Mouse (Mus musculus): ENCODE measurements around the gene Pde4c. TPM values are rescaled to one million over a fixed set of nuclear protein-coding genes. Genes with fewer than 3 reads are reported as not detected.

Gene Pde4c
- polyA plus RNA-seq, 1 experiment from 2014 or later = 9.4 TPM

DNA sequence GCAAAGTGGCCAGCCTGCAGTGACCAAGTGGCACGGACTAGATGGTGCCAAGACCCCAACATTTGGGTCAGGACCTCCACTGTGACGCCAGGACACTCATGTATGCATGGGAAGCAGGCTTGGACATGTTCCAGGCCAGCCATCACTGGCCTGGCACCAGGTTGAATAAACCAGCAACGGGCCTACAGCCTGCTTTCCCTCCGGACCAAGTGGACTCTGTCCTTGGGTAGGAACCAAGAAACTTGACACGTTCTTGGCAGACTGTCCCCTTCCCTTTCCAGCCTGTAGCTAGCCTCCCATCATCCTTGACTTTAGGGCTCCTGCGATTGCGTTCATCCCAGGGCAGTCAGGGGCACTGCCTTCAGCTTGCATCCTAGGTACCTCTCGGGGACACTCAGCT, 35.9 kb upstream of the Pde4c start:
- no peak for ATAC-seq (replicated peaks; ENCODE audit: low FRiP score)
- Histone ChIP-seq H3K4me2 (no peak overlapping the region), H3K36me3 (no peaks in the 10 kb centered on the region), H3K27me3 (no peaks in the 10 kb centered on the region), H3K9ac (no peak overlapping the region), H3K4me3 (replicated peaks) (no peak overlapping the region), H3K4me1 (peaks cover 37% of the 10 kb centered on the region), H3K9me3 (replicated peaks) (no peaks in the 10 kb centered on the region), H3K27ac (no peak overlapping the region)
- 73% methylated on average over 8 of the region's 8 CpGs for WGBS

GRCm38 (mm10) chr8:70688136-70688535, 35.4 kb upstream of the Pde4c start:
- Histone ChIP-seq H3K36me3 (no peaks in the 10 kb centered on the region), H3K27ac (no peak overlapping the region), H3K9me3 (replicated peaks) (no peaks in the 10 kb centered on the region), H3K4me3 (replicated peaks) (no peak overlapping the region), H3K4me1 (peaks cover 38% of the 10 kb centered on the region), H3K27me3 (no peaks in the 10 kb centered on the region), H3K4me2 (no peak overlapping the region), H3K9ac (no peak overlapping the region)
- 90% methylated on average over 3 of the region's 3 CpGs for WGBS
- no peak for ATAC-seq (replicated peaks; ENCODE audit: low FRiP score)

DNA sequence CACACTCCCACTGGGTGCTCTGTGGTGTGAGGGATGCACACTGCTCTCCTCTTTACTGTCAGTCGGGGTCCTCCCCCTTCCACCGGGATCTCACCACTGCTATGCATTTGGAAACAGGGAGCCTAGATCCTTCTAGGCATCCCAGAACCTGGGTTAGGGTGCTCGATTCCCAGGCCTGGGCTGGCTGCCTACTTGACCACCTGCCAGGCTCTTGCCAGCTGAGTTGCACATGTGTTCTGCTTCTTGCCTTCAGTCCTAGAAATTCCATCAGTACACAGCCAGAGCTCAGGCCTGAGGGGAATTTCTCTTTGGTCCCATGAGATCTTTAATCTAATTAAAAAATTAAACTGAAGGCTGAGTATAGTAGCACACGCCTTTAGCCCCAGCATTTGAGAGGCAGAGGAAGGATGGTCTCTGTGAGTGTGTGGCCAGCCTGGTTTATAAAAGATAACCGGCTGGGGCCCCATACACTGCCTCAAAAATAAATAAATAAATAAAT, 33.6 kb upstream of the Pde4c start:
- no peaks in the 10 kb centered on the region for H3K27me3 ChIP-seq
- ATAC-seq (replicated peaks; ENCODE audit: low FRiP score) = no peak
- H3K9ac ChIP-seq = no peak overlapping the region
- H3K4me3 ChIP-seq (replicated peaks) = no peak overlapping the region
- no peaks in the 10 kb centered on the region for H3K36me3 ChIP-seq
- WGBS = 71% methylated on average over 5 of the region's 5 CpGs
- no peaks in the 10 kb centered on the region for H3K9me3 ChIP-seq (replicated peaks)
- H3K27ac ChIP-seq = 0 out of 2 replicates have a peak overlapping the region, but pooled peaks have one; percentile 15
- H3K4me2 ChIP-seq = no peak overlapping the region
- peaks cover 49% of the 10 kb centered on the region for H3K4me1 ChIP-seq

GRCm38 (mm10) chr8:70691230-70691629, 32.3 kb upstream of the Pde4c start:
- H3K9ac ChIP-seq = peak overlapping the region; percentile 38
- no peaks in the 10 kb centered on the region for H3K9me3 ChIP-seq (replicated peaks)
- ATAC-seq (replicated peaks; ENCODE audit: low FRiP score) = no peak
- H3K27me3 ChIP-seq = no peaks in the 10 kb centered on the region
- peaks cover 62% of the 10 kb centered on the region for H3K4me1 ChIP-seq
- H3K4me3 ChIP-seq (replicated peaks) = peak overlapping the region; percentile 31
- peak overlapping the region; percentile 60 for H3K4me2 ChIP-seq
- H3K36me3 ChIP-seq = no peaks in the 10 kb centered on the region
- H3K27ac ChIP-seq = peak overlapping the region; percentile 84
- WGBS = 51% methylated on average over 4 of the region's 4 CpGs

DNA sequence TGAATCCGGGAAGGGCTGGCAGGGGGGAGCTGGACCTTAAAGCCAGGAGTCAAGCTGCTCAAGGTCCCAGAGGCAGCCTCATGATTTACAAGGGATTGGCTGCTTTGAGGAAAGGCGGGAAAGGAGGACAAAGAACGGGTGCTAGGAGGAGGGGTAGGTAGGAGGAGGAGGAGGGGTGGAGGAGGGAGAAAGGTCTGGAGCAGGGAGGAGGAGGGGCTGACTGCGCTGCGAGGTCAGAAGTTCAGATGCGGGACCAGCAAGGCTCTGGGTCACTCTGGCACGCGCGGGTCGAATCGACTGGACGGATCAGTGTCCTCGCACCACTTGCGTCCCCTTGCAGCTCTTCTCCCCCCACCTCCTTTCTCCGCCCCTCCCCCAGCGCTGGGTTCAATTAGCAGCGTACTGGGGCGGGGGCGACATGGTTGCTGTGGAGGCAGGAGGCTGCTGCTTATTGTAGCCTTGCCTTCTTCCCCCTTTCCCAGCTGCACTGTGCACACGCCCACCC, 31.7 kb upstream of the Pde4c start:
- Histone ChIP-seq H3K4me3 (replicated peaks) (peak overlapping the region; percentile 31), H3K27me3 (no peaks in the 10 kb centered on the region), H3K36me3 (no peaks in the 10 kb centered on the region), H3K9me3 (replicated peaks) (no peaks in the 10 kb centered on the region), H3K9ac (peak overlapping the region; percentile 38), H3K27ac (peak overlapping the region; percentile 84), H3K4me1 (peaks cover 68% of the 10 kb centered on the region), H3K4me2 (peak overlapping the region; percentile 60)
- 3% methylated on average over 20 of the region's 20 CpGs for WGBS
- peak; percentile 66 for ATAC-seq (replicated peaks; ENCODE audit: low FRiP score)

DNA sequence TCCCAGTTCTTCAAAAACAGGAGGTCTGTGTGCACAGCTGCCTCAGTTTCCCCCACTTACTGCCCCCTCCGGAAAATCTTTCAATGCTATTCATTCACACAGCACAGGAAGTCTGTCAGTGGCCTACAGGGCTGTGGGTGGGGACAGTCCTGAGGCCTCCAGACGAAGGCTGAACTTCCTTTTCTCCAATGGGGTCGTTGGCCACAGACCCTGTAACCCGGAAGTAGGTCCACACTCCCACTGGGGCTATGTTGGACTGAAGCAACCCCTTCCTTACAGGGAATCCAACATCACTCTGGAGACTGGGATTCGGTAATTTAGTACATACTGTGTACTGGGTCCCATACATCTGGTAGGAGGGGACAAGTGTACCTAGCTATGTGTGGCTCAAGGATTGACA, 29.9 kb upstream of the Pde4c start:
- H3K4me2 ChIP-seq = no peak overlapping the region
- peaks cover 80% of the 10 kb centered on the region for H3K4me1 ChIP-seq
- no peaks in the 10 kb centered on the region for H3K9me3 ChIP-seq (replicated peaks)
- H3K36me3 ChIP-seq = no peaks in the 10 kb centered on the region
- no peak overlapping the region for H3K9ac ChIP-seq
- no peak for ATAC-seq (replicated peaks; ENCODE audit: low FRiP score)
- no peak overlapping the region for H3K4me3 ChIP-seq (replicated peaks)
- 42% methylated on average over 5 of the region's 5 CpGs for WGBS
- H3K27me3 ChIP-seq = no peaks in the 10 kb centered on the region
- H3K27ac ChIP-seq = peak overlapping the region; percentile 60

GRCm38 (mm10) chr8:70695318-70696018, 28.1 kb upstream of the Pde4c start:
- 21% methylated on average over 32 of the region's 32 CpGs for WGBS
- H3K4me3 ChIP-seq (replicated peaks) = no peak overlapping the region
- no peaks in the 10 kb centered on the region for H3K9me3 ChIP-seq (replicated peaks)
- H3K4me2 ChIP-seq = peak overlapping the region; percentile 72
- peak overlapping the region; percentile 100 for H3K27ac ChIP-seq
- no peaks in the 10 kb centered on the region for H3K36me3 ChIP-seq
- peaks cover 68% of the 10 kb centered on the region for H3K4me1 ChIP-seq
- peak overlapping the region; percentile 25 for H3K9ac ChIP-seq
- no peaks in the 10 kb centered on the region for H3K27me3 ChIP-seq
- ATAC-seq (replicated peaks; ENCODE audit: low FRiP score) = no peak

DNA sequence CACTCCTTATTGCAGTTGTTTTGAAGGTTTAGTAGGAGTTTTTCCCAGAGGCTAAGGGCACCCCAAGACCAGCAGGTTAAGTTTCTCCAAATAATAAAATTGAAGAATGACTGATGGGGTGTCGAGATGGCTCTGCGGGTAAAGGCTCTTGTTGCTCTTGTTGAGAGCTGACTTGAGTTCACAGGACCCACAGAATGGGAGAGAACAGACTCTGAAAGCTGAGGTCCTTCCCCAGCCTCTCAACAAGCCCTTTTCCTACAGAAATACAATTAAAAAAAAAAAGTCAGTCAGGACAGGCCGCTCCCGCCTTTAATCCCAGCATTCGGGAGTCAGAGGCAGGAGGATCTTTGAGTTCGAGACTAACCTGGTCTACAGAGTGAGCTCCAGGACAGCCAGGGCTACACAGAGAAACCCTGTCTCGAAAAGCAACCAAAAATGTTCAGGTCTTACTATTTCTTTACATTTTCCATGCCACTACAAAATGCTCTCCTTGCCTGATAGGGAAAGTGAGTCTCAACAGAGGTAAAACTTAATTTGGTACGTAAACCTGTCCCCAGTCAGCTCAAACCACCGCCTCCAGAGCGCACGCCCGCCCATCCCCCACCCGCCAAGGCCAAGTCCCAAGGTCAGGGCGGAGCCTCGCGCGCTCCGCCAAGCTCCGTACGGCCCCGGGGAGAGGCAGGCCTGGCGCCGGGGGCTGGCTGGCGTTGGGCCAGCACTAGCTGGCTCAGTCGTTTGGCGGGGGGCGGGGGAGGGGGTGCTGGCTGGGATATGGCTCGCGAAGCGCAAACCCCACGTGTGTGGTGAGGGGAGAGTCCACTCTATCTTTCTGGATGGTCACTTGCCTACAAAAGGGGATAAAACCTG, 27.3 kb upstream of the Pde4c start:
- Histone ChIP-seq H3K4me1 (peaks cover 70% of the 10 kb centered on the region), H3K4me3 (replicated peaks) (peak overlapping the region; percentile 26), H3K9ac (peak overlapping the region; percentile 36), H3K4me2 (peak overlapping the region; percentile 72), H3K27me3 (no peaks in the 10 kb centered on the region), H3K36me3 (peaks cover under 1% of the 10 kb centered on the region), H3K27ac (peak overlapping the region; percentile 100), H3K9me3 (replicated peaks) (no peaks in the 10 kb centered on the region)
- ATAC-seq (replicated peaks; ENCODE audit: low FRiP score) = peak; percentile 8; the same call in 1 of the 2 replicates
- WGBS = 3% methylated on average over 31 of the region's 31 CpGs

- H3K4me2 ChIP-seq = peak overlapping the region; percentile 72
- H3K9ac ChIP-seq = peak overlapping the region; percentile 36
- no peaks in the 10 kb centered on the region for H3K9me3 ChIP-seq (replicated peaks)
- H3K27me3 ChIP-seq = no peaks in the 10 kb centered on the region
- 31% methylated on average over 4 of the region's 4 CpGs for WGBS
- H3K27ac ChIP-seq = peak overlapping the region; percentile 100
- peaks cover 4% of the 10 kb centered on the region for H3K36me3 ChIP-seq
- H3K4me1 ChIP-seq = peaks cover 70% of the 10 kb centered on the region
- no peak for ATAC-seq (replicated peaks; ENCODE audit: low FRiP score)
- peak overlapping the region; percentile 26 for H3K4me3 ChIP-seq (replicated peaks)
Measured at GRCm38 (mm10) chr8:70696946-70697345, 26.6 kb upstream of the Pde4c start.

DNA sequence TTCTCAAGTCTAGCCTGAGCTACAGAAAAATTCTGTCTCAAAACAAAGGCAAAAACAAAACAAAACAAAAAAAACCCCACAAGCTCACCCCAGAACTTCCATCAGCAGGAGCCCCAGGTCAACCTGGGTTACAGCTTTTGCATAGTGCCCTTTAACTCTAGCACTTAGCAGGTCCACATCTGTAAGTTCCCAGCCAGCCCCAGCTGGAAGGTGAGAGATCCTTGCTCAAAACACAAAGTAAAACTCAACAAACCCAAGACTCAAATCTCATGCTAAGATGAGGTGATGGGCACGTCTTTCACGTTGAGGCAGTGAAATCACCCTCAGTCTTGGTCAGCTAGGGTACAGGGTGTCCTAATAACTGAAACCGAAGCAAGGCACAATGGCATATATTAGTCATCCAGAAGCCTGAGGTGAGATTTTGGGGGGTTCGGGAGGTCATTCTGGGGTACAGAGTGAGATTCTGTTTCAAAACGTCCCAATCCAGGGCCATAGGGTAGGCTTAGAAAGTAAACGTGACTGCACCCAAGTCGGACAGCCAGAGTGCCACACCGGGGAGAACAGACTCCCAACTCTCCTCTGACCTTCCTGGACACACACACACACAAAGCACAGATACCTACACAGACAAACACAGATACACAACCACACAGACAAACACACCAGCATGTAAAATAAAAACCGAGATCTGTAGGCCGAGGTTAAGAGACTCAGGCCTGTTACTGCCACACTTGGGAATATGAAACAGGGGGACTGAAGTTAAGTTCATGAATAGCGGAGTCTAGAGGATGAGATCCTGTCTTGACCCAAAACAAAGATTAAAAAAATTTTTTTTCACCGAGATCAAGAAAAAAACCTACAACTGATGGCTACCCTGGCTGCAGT, 25.9 kb upstream of the Pde4c start:
- Histone ChIP-seq H3K4me1 (peaks cover 70% of the 10 kb centered on the region), H3K4me2 (peak overlapping the region; percentile 72), H3K4me3 (replicated peaks) (peak overlapping the region; percentile 97), H3K36me3 (peaks cover 11% of the 10 kb centered on the region), H3K9ac (peak overlapping the region; percentile 54), H3K27me3 (no peaks in the 10 kb centered on the region), H3K27ac (peak overlapping the region; percentile 100), H3K9me3 (replicated peaks) (no peaks in the 10 kb centered on the region)
- no peak for ATAC-seq (replicated peaks; ENCODE audit: low FRiP score)
- WGBS = 62% methylated on average over 12 of the region's 12 CpGs

DNA sequence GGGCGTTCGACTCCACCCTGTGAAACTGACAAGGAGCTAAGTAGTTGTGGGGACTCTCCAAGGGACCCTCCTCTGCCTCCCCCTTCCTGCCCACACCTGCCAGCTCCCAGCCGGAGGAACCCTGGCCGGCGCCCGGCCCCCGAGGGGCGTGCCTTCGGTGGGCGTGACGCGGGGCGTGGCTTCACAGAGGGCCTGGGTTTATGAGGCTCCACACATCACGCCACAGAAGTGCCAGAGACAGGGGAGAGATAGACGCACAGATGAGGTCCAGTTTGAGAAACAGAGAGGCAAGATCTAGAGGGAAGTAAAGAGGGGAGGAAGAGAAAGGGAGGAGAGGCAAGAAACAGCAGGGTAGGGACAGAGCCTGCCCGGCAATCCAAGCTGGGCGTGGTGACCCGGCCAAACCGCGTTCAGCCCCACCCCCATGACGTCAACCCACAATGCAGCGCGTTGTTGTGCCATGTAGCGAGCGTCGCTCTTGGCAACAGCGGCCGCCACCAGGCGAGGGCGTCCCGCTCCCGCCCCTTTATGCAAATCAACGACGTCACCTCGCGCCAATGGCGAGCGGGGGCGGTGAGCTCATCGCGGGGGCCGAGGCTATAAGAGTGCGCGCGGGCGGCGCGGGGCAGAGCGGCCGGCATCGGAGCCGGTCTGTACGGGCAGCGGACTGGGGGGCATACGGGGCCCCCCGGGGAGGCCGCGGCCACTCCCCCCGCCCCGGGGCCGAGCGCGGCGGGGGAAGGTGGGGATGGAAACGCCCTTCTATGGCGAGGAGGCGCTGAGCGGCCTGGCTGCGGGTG, 25.0 kb upstream of the Pde4c start, which contains the start of gene Jund:
TSS of gene Jund (plus strand) at position 640 of the 800 bp plus-strand sequence.
- Histone ChIP-seq H3K27ac (peak within 1 kb of the TSS; percentile 100), H3K4me2 (peak within 1 kb of the TSS; percentile 72), H3K9ac (peak within 1 kb of the TSS; percentile 100), H3K9me3 (replicated peaks) (no peaks in the 10 kb centered on the region), H3K4me3 (replicated peaks) (peak within 1 kb of the TSS; percentile 97), H3K4me1 (peaks cover 66% of the 10 kb centered on the region), H3K36me3 (peaks cover 18% of the 10 kb centered on the region), H3K27me3 (no peaks in the 10 kb centered on the region)
- 1% methylated on average over 65 of the region's 69 CpGs for WGBS
- ATAC-seq (replicated peaks; ENCODE audit: low FRiP score) = peak; percentile 90

Measured in kidney, embryonic 15.5 days (tissue).